Mouse (Mus musculus): ENCODE measurements around the gene Gm20518. TPM values are rescaled to one million over a fixed set of nuclear protein-coding genes. Genes with fewer than 3 reads are reported as not detected.

The Gm20518 gene
- total RNA-seq, 2 experiments from 2014 or later: 0.16 TPM; not detected in 1

DNA sequence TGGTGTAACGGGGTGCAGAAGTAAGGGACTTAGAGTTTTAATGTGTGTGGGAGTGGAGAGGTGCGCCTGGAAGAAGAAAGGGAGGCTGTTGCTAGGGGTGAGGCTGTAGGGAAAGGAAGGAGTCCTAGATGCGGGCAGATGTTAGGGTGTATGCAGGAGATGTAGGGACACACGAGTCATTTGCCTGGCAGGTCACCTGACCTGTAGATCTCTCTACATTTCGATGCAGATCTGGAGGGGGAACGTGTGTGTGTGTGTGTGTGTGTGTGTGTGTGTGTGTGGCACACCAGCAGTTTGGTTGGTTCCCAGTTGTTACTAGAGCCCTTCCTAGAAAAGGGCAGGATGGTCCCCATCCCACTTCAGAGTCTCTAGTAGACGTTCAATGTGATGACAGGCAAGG, 86.5 kb downstream of the Gm20518 start:
- no peak for DNase-seq

DNA sequence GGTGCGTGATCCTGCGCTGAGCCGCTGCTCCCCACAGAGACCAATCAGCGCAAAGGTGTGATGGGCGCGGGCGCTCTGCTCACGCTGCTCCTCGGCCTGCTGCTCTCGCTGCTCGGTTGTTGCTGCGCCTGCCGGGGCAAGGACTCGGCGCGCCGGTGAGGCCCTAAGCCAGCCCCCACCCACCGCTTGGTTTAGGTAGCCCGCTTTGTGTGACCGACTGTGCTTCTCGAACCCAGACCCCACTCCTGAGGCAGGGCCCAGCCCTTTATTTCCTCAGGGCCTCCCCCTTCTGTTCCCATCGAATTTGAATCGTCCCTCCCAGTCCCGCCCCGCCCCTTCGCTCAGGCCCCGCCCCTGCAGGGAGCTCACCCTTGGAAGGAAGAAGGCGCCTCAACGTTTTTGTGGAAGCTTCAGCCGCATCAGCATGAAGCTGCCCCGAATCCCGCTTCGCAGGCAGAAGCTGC, 87.0 kb downstream of the Gm20518 start:
- no peak for DNase-seq

DNA sequence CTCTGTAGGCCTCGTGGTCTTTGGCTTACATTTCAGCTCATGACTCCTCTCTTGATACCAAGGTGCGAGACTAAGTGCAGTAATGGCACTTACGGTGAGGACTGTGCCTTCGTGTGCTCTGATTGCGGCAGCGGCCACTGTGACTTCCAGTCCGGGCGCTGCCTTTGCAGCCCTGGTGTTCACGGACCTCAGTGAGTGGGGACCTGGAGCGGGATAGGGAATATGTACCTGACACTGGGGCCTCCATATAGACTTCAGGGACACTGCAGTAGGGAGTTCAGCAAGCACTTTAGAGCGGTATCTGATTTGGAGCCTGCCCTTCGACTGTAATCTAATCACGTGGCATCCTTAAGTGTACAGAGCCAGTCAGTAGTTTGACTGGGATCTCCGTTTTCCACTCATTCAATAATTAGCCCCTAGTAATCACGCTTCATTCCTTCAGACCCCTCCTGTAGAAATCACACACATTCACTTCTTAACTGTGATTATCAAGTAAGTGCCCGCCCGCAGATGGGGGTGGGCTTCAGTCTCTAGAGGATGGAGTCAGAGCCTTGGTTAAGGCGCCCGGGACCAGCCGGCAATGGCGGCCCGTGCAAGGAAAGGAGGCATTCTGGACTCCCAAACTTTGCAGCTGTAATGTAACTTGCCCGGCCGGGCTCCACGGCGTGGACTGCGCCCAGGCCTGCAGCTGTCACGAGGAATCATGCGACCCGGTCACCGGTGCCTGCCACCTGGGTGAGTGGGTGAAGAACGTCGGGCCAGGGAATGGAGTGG, 87.6 kb downstream of the Gm20518 start:
- no peak for DNase-seq

DNA sequence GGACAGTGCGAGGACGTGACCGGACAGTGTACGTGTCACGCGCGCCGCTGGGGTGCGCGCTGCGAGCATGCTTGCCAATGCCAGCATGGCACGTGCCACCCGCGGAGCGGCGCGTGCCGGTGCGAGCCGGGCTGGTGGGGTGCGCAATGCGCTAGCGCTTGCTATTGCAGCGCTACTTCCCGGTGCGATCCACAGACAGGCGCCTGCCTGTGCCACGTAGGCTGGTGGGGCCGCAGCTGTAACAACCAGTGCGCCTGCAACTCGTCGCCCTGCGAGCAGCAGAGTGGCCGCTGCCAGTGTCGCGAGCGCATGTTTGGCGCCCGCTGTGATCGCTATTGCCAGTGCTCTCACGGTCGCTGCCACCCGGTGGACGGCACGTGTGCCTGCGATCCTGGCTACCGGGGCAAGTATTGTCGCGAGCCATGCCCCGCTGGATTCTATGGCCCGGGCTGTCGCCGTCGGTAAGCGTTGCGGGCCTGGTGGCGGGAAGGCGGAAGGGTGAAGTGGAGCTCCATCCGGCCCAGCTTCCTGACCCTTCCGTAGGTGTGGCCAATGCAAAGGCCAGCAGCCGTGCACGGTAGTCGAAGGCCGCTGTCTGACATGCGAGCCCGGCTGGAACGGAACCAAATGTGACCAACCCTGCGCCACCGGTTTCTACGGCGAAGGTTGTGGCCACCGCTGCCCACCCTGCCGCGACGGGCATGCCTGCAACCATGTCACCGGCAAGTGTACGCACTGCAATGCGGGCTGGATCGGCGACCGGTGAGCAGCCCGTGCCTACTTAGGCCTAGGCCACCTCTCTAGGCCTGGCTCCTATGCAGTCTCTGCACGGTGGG, 88.4 kb downstream of the Gm20518 start:
- peak; percentile 33 for DNase-seq

DNA sequence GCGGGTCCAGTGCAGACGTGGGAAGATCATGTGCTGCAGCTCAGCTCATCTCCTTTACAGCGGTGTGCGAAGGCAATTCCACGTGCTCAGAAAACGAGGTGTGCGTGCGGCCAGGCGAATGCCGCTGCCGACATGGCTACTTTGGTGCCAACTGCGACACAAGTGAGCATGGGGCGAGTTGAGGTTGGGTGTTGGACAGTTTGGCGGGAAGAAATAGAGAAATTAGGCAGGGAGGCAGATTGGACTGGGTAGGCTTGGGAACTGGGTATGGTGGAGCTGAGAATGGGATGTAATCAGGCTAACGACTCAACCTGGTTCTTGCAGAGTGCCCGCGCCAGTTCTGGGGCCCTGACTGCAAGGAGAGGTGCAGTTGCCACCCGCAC, 89.0 kb downstream of the Gm20518 start:
- DNase-seq: no peak

DNA sequence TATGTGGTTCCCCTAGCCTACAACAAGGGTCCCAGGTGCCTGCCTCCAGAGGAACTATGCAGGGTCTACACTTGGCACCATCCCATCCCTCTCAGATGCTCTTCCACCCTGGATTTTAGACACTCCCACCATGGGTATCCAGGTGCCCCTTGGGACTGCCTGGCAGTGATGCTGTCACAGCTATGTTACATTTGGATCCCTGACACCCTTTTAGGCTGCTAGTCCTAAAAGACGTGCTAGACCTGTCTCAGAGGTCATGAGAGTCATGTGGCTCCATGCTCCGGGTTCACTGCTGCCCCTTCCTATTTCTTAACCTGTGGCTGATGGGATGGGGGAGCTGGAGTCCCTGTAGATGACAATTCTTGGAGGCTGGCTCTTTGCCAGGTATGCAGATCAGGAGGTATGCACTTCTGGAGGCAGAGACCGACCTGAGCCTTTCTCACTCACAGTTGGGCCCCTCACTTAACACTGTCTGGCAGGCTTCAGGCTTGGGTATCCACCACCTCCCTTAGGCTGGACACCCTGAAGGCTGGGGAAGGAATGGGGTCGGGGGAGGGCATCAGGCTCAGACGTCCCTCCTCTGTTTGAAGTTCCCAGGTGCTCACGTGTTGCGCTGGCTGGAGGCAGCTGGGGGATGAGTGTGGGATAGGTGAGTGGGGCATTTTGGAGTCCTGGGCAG, 89.6 kb downstream of the Gm20518 start:
- DNase-seq: no peak

DNA sequence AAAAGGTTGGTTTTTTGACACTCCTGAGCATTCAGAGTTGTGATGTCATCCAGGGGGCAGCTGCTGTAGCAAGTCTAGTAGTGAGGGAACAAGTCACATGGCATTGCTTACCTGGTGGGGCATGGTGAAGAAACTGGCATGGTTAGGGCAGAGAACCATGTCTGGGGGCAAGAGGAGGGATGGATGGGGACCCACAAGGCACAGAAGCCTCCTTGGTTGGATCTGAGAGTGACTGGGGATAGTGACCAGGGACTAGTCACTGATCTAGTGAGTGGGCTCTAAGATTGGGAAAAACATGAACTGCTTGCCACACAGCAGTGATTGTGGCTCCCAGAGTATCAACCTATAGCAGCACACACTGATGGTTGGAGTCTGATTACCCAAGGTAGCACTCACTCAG, 91.9 kb downstream of the Gm20518 start:
- no peak for DNase-seq

DNA sequence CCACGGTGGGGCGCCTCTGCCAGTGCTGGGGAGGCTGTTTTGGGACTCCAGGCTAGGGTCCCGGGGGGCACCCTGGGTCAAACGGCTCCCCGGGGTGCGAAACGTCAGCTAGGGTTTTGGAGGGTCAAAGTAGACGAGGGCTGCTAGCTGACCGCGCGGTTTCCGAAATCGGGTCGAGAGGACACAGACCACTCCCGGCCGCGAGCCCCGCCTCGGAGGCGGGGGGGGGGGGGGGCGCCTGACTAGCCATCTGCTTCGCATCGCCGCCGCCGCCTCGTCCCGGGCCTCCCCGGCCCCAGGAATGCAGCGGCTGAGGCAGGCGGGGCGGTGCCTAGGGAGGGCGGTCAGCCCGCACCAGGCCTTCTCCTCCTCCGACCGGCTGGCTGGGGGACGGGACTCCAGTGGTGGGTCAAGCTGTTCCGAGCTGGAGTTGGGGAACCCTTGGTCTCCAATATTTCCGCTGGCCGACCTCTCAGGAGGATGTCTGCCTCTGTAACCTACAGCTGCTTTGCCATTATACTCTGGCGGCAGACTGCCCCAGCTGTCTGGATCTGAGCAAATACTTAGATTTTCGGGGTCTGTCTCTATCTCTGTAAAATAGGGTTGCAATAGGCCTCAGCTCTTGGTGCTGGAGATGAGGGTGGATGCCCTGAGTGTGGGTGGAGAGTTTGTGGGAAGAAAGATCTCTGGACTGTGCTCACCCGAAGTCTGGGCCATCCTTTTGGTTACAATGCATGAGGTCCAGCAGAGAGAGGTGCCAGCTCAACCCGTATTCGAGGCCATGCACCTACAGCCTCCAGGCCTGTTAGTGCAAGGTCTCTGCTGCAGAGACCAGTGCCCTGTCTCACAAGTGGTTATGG, 92.9 kb downstream of the Gm20518 start:
- DNase-seq: peak; percentile 73

DNA sequence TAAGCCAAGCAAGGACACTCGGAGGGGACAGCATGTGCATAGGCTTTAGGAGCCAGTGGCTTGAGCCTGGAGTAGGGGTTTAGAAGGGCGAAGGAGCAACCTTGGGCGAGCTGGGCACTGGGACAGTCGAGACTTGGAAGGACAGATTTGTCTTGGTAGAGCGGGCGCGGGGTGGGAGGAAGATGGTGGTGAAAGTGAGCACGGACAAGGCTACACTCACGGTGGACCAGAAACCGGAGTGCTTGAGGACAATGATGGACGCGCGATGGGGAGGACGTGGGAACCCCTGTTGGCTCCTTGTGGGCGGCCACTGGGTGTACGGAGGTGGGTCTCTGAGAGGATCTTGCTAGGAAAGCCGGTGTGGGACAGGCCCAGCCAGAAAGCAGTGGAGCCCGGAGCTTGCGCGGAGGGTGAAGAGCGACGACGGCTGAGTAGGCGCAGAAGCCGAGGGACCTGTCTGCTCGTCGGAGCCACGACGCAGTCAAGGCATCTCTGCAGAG, 93.6 kb downstream of the Gm20518 start:
- DNase-seq: no peak

DNA sequence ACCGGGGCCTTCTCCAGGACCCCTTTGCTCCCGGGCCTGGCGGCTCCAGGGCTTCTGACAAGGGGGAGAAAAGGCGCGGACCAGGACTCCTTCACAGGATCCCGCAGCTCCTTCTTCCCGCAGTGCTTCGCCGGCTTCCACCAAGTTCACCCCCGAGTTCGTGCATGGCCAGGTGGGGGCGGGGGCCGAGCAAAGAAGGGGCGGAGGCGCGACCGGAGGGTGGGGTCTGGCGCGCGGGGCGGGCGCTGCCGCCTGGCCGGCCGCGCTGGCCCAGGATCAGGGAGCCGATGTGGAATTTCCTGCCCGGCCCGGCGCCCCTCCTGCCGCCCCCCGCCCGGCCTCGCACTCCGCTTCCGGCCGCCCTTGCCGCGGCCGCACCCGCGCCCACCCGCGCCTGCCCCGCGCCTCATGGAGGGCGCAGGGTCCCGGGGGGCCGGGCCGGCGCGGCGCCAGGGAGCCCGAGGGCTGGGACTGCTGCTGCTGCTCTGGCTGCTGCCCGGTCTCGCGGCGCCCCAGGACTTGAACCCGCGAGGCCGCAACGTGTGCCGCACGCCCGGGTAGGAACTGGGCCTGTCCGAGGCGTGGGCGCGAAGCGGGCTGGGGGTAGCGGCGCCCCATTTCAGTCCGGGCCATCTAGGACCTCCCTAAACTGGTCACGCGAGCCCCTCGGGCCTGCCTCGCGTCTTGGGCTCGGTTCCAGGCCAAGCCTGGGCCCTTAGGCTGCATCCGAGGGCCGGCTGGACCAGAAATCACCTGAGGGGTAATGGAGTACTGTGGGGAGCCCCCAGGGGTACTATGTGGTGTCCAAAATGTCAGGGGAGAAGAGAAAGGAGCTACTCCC, 94.3 kb downstream of the Gm20518 start, which contains the start of gene Scarf2:
Scarf2 (plus strand) TSS at position 312 of the 841 bp plus-strand sequence.
- peak; percentile 72 for DNase-seq

DNA sequence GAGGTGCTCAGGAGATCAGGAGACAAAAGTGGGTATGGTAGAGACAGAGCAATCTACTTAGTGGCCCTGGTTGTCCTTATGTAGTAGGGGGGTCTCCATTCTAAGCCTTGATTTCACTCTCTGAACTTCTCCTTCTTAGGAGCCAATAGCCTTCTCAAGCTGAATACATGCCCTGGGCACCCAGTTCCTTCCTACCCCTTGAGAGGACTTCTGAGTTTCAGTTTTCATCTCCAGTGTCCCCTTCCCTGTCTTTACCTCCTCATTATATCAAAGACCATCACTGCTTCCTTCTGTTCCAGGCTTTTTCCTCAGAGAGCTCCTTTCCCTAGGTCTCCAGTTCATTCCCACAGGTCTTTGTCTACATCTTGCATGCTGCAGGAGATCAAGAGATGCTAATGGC, 95.0 kb downstream of the Gm20518 start:
- no peak for DNase-seq

DNA sequence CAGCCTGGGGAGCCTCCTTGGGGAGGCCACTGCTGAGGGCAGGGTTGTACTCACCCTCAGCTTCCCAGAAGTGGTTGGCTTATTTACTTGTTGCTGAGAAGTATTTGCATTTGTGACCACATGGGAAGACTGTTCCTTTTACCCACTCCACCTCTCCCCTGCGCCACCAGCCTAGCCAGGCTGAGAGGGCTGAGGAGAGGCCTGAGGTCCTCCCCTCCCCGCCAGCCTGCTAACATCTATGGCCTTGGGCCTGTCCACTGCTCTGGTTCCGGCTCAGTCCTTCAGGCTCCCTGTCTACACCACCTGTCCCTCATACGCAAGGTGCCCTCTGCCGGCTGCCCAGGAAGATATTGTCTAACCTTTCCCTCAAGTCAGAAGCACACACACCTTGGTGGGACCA, 95.8 kb downstream of the Gm20518 start:
- DNase-seq: no peak

DNA sequence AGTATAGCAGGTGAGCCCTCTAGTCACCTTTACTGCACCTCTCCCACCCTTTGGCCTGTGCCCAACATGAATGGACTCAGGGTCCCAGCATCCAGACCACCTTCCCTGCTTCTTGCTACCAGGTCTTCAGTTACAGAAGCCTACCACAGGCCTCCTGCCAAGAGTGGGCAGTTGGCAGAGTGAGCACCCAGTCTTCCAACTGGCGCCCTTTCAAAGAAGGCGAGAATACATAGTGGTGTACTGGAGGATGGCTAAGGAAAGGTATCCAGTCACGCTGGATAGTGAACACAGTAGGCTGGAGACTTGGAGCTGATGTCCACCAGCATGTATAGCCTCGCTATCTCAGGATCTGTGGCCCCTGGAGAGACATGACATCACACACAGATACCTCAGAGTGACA, 97.4 kb downstream of the Gm20518 start:
- DNase-seq: no peak

DNA sequence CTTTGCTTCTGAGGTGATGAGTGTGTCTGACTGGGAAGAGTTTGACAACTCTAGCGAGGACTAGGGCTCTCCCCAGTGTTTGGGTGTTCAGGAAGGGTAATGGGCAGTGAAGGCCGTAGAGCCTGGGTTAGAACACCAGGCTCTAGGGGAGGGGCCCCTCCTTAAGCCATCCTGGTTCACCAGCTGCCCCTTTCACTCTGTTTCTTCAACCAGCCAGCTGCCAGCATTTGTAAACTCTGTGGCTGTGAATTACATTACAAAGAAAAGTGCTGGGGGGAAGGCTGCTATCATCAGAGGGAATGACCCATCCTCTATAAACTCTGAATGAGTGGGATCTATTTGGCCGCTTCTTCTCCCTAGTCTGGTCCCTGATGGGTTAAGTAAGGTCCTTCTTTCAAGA, 98.7 kb downstream of the Gm20518 start:
- no peak for DNase-seq

DNA sequence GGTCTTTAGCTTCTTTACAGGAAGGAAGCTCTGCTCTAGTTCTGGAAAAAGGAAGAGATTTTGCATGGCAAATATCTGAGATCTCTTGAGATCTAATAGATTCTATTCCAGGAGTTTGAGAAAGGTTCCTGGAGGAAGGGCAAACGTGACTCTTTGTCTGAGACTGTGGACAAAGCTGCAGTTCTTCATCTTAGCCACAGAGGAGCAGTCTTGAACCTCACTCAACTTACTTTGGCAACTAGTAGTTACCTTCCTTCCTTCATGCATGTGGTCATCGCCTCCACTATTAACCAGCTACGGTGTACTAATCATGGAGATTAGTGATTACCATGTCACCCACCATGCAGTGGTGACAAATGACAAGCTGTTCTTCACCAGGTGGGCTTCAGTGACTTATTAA, 106.1 kb downstream of the Gm20518 start:
- DNase-seq: no peak

Other genes with a start within 250 kb of the Gm20518 start
- 1 to 10 TPM in 1 of 2 experiments, under 1 TPM in 1; 0.77 to 1.6 TPM for gene Ccdc74a, start 245.2 kb downstream of the Gm20518 start, total RNA-seq (2021)
- gene Med15, start 158.8 kb downstream of the Gm20518 start, total RNA-seq (2021): 10 to 100 TPM; 18.1 to 18.9 TPM
- gene Klhl22, start 132.1 kb downstream of the Gm20518 start, total RNA-seq (2021): 10 to 100 TPM; 15.4 to 18.8 TPM
- 1 to 10 TPM; 4.7 to 5.4 TPM for gene Scarf2, start 94.4 kb downstream of the Gm20518 start, total RNA-seq (2021)
- gene B830017H08Rik, start 58.5 kb downstream of the Gm20518 start, total RNA-seq (2021): not detected
- under 1 TPM; 0.79 to 0.88 TPM for gene Car15, start 53.3 kb downstream of the Gm20518 start, total RNA-seq (2021)
- gene Tssk1, start 2.6 kb upstream of the Gm20518 start, total RNA-seq (2021): under 1 TPM in 1 of 2 experiments, not detected in 1; 0.13 TPM
- gene Dgcr2, start 6.9 kb upstream of the Gm20518 start, total RNA-seq (2021): 10 to 100 TPM; 23.0 to 24.7 TPM
- gene Tssk2, start 7.0 kb upstream of the Gm20518 start, total RNA-seq (2021): not detected
- 1 to 10 TPM; 5.1 to 6.1 TPM for gene Ess2, start 19.7 kb upstream of the Gm20518 start, total RNA-seq (2021)
- not detected for gene Gsc2, start 23.4 kb upstream of the Gm20518 start, total RNA-seq (2021)
- 10 to 100 TPM in 1 of 2 experiments, 1 to 10 TPM in 1; 2.6 to 10.0 TPM for gene Slc25a1, start 36.5 kb upstream of the Gm20518 start, total RNA-seq (2021)
- not detected for gene Vpreb2, start 88.8 kb upstream of the Gm20518 start, total RNA-seq (2021)
- gene Dgcr6, start 161.2 kb upstream of the Gm20518 start, total RNA-seq (2021): 10 to 100 TPM; 32.2 to 34.1 TPM
- gene Prodh, start 198.5 kb upstream of the Gm20518 start, total RNA-seq (2021): 1 to 10 TPM; 8.1 to 9.5 TPM
- under 1 TPM in 1 of 2 experiments, not detected in 1; 0.13 TPM for gene Rtn4r, start 236.0 kb upstream of the Gm20518 start, total RNA-seq (2021)

Measured in gastrocnemius, postnatal 25 days (tissue).